Mouse (Mus musculus) cerebellum, adult 2 months (tissue): Measurements from ENCODE around the gene 4931409K22Rik.

Experiments used
- CTCF ChIP-seq: fragments of 200-500 bp; IDR thresholded peaks from 2 replicates; pipeline ENCODE4 v1.5.1; 2011; ENCODE audit warnings: low read depth, mild to moderate bottlenecking, control low read depth, low read length, moderate library complexity, borderline replicate concordance; ENCODE audit not compliant: insufficient read depth
- POLR2A ChIP-seq: fragments of 200-500 bp; IDR thresholded peaks from 2 replicates; pipeline ENCODE4 v1.6.1; 2011; ENCODE audit warnings: low read length, control low read depth, borderline replicate concordance; ENCODE audit not compliant: insufficient read depth

DNA sequence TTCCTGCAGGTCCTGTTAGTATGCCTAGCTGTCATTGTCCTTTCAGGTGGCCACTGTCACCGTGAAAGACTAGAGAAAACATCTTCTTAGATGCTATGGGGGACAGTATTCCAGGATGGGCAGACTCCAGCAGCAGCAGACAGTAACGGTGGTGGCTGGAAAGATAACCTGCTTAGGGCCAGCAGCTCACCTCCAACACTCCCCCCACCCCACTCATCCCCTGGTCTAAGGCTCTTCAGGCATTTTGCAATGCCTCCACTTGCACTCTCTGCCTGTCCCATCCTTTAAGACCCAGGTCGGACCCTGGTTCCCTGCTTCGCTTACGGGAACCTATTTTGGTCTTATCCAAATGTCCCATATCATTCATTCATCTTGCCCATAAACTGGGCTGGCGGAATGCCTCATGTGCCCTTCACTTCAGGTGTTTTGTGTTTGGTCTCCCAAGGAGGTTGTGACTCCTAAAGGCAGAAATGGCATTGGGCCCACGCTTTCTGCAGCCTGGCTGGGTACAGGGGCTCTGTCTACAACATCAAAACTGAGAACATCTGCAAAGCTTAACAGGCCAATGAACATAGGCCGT lies 46.9 kb upstream of the 4931409K22Rik start:
- TF ChIP-seq POLR2A (no peak), CTCF (no peak)
